Mouse (Mus musculus): Measurements from ENCODE around the gene Elmo2. TPM values are rescaled to one million over a fixed set of nuclear protein-coding genes. Genes with fewer than 3 reads are reported as not detected.

The Elmo2 gene
- polyA plus RNA-seq, 1 experiment, result 20.4 TPM

DNA sequence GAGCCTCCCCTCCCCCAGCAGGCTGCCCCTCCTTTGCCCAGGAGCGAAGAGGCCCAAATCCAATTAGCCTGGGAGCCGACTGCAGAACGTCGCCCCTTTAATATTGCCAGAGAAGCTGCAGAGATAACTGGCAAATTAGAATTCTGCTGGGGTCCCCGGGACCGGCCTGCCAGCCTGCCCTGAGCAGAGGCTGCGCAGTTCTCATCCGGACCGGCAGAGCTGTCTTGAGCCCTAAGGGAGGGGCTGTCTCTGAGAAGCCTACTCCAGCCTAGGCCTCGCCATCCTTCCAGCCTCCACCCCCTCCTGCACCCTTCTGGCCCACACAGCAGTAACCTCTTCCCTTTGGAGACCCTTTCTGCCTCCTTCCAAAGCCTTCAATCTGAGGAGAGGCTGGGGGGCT is 72.4 kb downstream of the Elmo2 start:
- Histone ChIP-seq H3K4me3 (no peak overlapping the region), H3K4me2 (ENCODE audit: low read depth) (no peak overlapping the region), H3K79me2 (ENCODE audit: control insufficient read depth, insufficient read depth) (no peaks in the 10 kb centered on the region), H3K36me3 (ENCODE audit: control insufficient read depth, insufficient read depth) (no peaks in the 10 kb centered on the region), H3ac (ENCODE audit: control insufficient read depth, insufficient read length) (no peak overlapping the region), H3K27me3 (ENCODE audit: control insufficient read depth, insufficient read depth, insufficient read length) (peaks cover 64% of the 10 kb centered on the region)
- no peak for TF ChIP-seq MYOG (IDR thresholded peaks at IDR 0.05; ENCODE audit: control insufficient read depth in 1 of 3, insufficient read depth in 1 of 3, insufficient read length in 2 of 3, low read depth in 2 of 3)
- no peak for TF ChIP-seq SRF (IDR thresholded peaks at IDR 0.05; ENCODE audit: control insufficient read depth, insufficient read length, low read depth)
- TF ChIP-seq MYOD1 (IDR thresholded peaks at IDR 0.05; ENCODE audit: control insufficient read depth in 1 of 3, insufficient read length in 2 of 3, low read depth in 2 of 3), result no peak
- TF ChIP-seq POLR2A (IDR thresholded peaks at IDR 0.05; ENCODE audit: insufficient read length, low read depth), result no peak
- TF ChIP-seq REST (IDR thresholded peaks at IDR 0.05; ENCODE audit: insufficient read depth, insufficient read length), result no peak
- TF ChIP-seq TCF3 (IDR thresholded peaks at IDR 0.05; ENCODE audit: insufficient read length, low read depth), result no peak
- TF ChIP-seq E2F4 (IDR thresholded peaks at IDR 0.05; ENCODE audit: insufficient read depth), result no peak
- TF ChIP-seq USF1 (IDR thresholded peaks at IDR 0.05; ENCODE audit: low read depth), result no peak
- no peak for TF ChIP-seq POLR2AphosphoS2 (IDR thresholded peaks at IDR 0.05; ENCODE audit: insufficient read length, low read depth)
- TF ChIP-seq MAX (IDR thresholded peaks at IDR 0.05; ENCODE audit: low read depth), result no peak
- TF ChIP-seq TCF12 (IDR thresholded peaks at IDR 0.05; ENCODE audit: insufficient read depth, poor library complexity, severe bottlenecking), result no peak
- no peak for TF ChIP-seq CEBPB (IDR thresholded peaks at IDR 0.05; ENCODE audit: insufficient read depth, poor library complexity, severe bottlenecking)

GRCm38 (mm10) chr2:165253269-165253668 is 73.0 kb downstream of the Elmo2 start:
- TF ChIP-seq POLR2AphosphoS2 (IDR thresholded peaks at IDR 0.05; ENCODE audit: insufficient read length, low read depth) (no peak), CEBPB (IDR thresholded peaks at IDR 0.05; ENCODE audit: insufficient read depth, poor library complexity, severe bottlenecking) (no peak), MAX (IDR thresholded peaks at IDR 0.05; ENCODE audit: low read depth) (no peak), SRF (IDR thresholded peaks at IDR 0.05; ENCODE audit: control insufficient read depth, insufficient read length, low read depth) (no peak), POLR2A (IDR thresholded peaks at IDR 0.05; ENCODE audit: insufficient read length, low read depth) (no peak), TCF12 (IDR thresholded peaks at IDR 0.05; ENCODE audit: insufficient read depth, poor library complexity, severe bottlenecking) (no peak)
- H3ac ChIP-seq (ENCODE audit: control insufficient read depth, insufficient read length), result no peak overlapping the region
- H3K27me3 ChIP-seq (ENCODE audit: control insufficient read depth, insufficient read depth, insufficient read length), result peaks cover 67% of the 10 kb centered on the region
- H3K79me2 ChIP-seq (ENCODE audit: control insufficient read depth, insufficient read depth), result no peaks in the 10 kb centered on the region
- H3K4me3 ChIP-seq, result no peak overlapping the region
- H3K36me3 ChIP-seq (ENCODE audit: control insufficient read depth, insufficient read depth), result no peaks in the 10 kb centered on the region
- no peak overlapping the region for H3K4me2 ChIP-seq (ENCODE audit: low read depth)

- Histone ChIP-seq H3K36me3 (ENCODE audit: control insufficient read depth, insufficient read depth) (no peaks in the 10 kb centered on the region), H3K27me3 (ENCODE audit: control insufficient read depth, insufficient read depth, insufficient read length) (peaks cover 71% of the 10 kb centered on the region), H3K79me2 (ENCODE audit: control insufficient read depth, insufficient read depth) (no peaks in the 10 kb centered on the region), H3K4me3 (no peak overlapping the region), H3ac (ENCODE audit: control insufficient read depth, insufficient read length) (no peak overlapping the region), H3K4me2 (ENCODE audit: low read depth) (no peak overlapping the region)
- TF ChIP-seq USF1 (IDR thresholded peaks at IDR 0.05; ENCODE audit: low read depth) (no peak), MYOD1 (IDR thresholded peaks at IDR 0.05; ENCODE audit: control insufficient read depth in 1 of 3, insufficient read length in 2 of 3, low read depth in 2 of 3) (no peak), POLR2AphosphoS2 (IDR thresholded peaks at IDR 0.05; ENCODE audit: insufficient read length, low read depth) (no peak), MAX (IDR thresholded peaks at IDR 0.05; ENCODE audit: low read depth) (no peak), E2F4 (IDR thresholded peaks at IDR 0.05; ENCODE audit: insufficient read depth) (no peak), REST (IDR thresholded peaks at IDR 0.05; ENCODE audit: insufficient read depth, insufficient read length) (no peak), MYOG (IDR thresholded peaks at IDR 0.05; ENCODE audit: control insufficient read depth in 1 of 3, insufficient read depth in 1 of 3, insufficient read length in 2 of 3, low read depth in 2 of 3) (no peak), TCF12 (IDR thresholded peaks at IDR 0.05; ENCODE audit: insufficient read depth, poor library complexity, severe bottlenecking) (no peak), CEBPB (IDR thresholded peaks at IDR 0.05; ENCODE audit: insufficient read depth, poor library complexity, severe bottlenecking) (no peak), POLR2A (IDR thresholded peaks at IDR 0.05; ENCODE audit: insufficient read length, low read depth) (no peak), SRF (IDR thresholded peaks at IDR 0.05; ENCODE audit: control insufficient read depth, insufficient read length, low read depth) (no peak), TCF3 (IDR thresholded peaks at IDR 0.05; ENCODE audit: insufficient read length, low read depth) (no peak)
Observed at GRCm38 (mm10) chr2:165252801-165253200, 73.5 kb downstream of the Elmo2 start.

GRCm38 (mm10) chr2:165252381-165252780 is 73.9 kb downstream of the Elmo2 start:
- Histone ChIP-seq H3K4me3 (no peak overlapping the region), H3K4me2 (ENCODE audit: low read depth) (no peak overlapping the region), H3K36me3 (ENCODE audit: control insufficient read depth, insufficient read depth) (no peaks in the 10 kb centered on the region), H3ac (ENCODE audit: control insufficient read depth, insufficient read length) (no peak overlapping the region), H3K27me3 (ENCODE audit: control insufficient read depth, insufficient read depth, insufficient read length) (peaks cover 73% of the 10 kb centered on the region), H3K79me2 (ENCODE audit: control insufficient read depth, insufficient read depth) (no peaks in the 10 kb centered on the region)
- no peak for TF ChIP-seq CEBPB (IDR thresholded peaks at IDR 0.05; ENCODE audit: insufficient read depth, poor library complexity, severe bottlenecking)
- no peak for TF ChIP-seq USF1 (IDR thresholded peaks at IDR 0.05; ENCODE audit: low read depth)
- TF ChIP-seq POLR2A (IDR thresholded peaks at IDR 0.05; ENCODE audit: insufficient read length, low read depth), result no peak
- TF ChIP-seq MYOG (IDR thresholded peaks at IDR 0.05; ENCODE audit: control insufficient read depth in 1 of 3, insufficient read depth in 1 of 3, insufficient read length in 2 of 3, low read depth in 2 of 3), result no peak
- no peak for TF ChIP-seq REST (IDR thresholded peaks at IDR 0.05; ENCODE audit: insufficient read depth, insufficient read length)
- TF ChIP-seq MYOD1 (IDR thresholded peaks at IDR 0.05; ENCODE audit: control insufficient read depth in 1 of 3, insufficient read length in 2 of 3, low read depth in 2 of 3), result no peak
- no peak for TF ChIP-seq MAX (IDR thresholded peaks at IDR 0.05; ENCODE audit: low read depth)
- TF ChIP-seq SRF (IDR thresholded peaks at IDR 0.05; ENCODE audit: control insufficient read depth, insufficient read length, low read depth), result no peak
- no peak for TF ChIP-seq POLR2AphosphoS2 (IDR thresholded peaks at IDR 0.05; ENCODE audit: insufficient read length, low read depth)
- no peak for TF ChIP-seq E2F4 (IDR thresholded peaks at IDR 0.05; ENCODE audit: insufficient read depth)
- TF ChIP-seq TCF12 (IDR thresholded peaks at IDR 0.05; ENCODE audit: insufficient read depth, poor library complexity, severe bottlenecking), result no peak
- TF ChIP-seq TCF3 (IDR thresholded peaks at IDR 0.05; ENCODE audit: insufficient read length, low read depth), result no peak

All from myocyte (in vitro differentiated cells).